Mouse (Mus musculus): ENCODE measurements around the gene Cyp1b1.

DNA sequence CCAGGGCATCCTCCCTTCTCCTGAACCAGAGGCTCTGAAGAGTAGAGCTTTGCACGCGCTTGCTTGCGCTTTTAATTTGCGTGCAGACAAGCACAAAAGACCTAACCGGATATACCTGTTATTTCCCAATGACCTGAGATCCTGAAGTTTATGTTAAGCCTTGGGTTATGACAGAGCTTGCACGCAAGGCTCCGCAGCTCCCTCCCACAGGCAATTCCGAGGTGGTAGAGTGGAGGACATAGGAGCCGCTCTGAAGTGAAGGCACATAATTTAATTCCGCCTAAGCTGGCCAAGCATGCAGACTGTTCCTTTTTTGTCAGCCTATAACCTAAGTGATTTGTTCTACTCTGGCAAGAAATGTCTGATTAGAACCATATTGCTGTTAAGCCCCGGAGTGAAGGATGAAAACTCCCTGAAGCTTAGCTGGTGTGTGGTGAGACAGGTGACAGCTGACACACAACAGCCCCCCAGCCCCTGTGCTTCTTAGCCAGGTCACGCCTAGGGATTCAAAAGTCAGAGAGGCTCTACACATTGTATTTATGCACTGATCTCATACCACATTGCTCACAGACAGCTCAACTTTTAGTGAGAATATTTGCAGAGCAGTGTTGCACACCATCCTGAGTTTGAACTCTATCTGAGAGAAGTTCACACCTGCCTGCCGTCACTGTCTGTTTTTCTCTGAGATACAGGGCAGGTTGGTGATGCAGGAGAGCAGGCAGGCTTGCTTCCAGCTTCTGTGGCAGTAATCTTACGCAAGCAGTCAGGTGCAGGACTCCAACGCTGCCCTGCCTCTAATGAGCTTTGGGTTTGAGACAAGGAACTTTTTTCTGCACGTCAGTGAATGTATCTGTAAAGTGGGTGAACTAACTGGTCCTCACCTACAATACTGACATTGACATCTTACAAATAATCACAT, 14.0 kb upstream of the Cyp1b1 start:
- TF ChIP-seq POLR2A (IDR thresholded peaks at IDR 0.05; ENCODE audit: borderline replicate concordance, extremely low read depth, low read depth, low read length) (no peak), CTCF (IDR thresholded peaks at IDR 0.05; ENCODE audit: insufficient read depth, low read length) (no peak)
